Mouse (Mus musculus): ENCODE data around the gene Vmn1r82. TPM values are rescaled to one million over a fixed set of nuclear protein-coding genes. Genes with fewer than 3 reads are reported as not detected.

Vmn1r82 gene
- polyA plus RNA-seq (2015; fragmentation: Nextera tagmentation; extraction: Ambion mirVana), result not detected in 2 replicates

GRCm38 (mm10) chr7:12300130-12300529 is at the start of gene Vmn1r82:
Gene Vmn1r82, plus strand, starts transcription at chr7:12300430.
- H3K4me1 ChIP-seq (replicated peaks; ENCODE audit: control insufficient read depth, insufficient read depth, low read length), result no peaks in the 10 kb centered on the region
- no peaks in the 10 kb centered on the region for H3K27me3 ChIP-seq (replicated peaks; ENCODE audit: control insufficient read depth, insufficient read depth, low read length)
- H3K9ac ChIP-seq (ENCODE audit: low read depth, low read length), result no peak within 1 kb of the TSS
- 56% methylated on average over 2 of the region's 2 CpGs for WGBS
- H3K4me2 ChIP-seq (replicated peaks; ENCODE audit: low read depth), result no peak within 1 kb of the TSS
- H3K9me3 ChIP-seq (ENCODE audit: control insufficient read depth), result no peaks in the 10 kb centered on the region
- no peaks in the 10 kb centered on the region for H3K36me3 ChIP-seq (ENCODE audit: control insufficient read depth, insufficient read depth)
- no peak within 1 kb of the TSS for H3K4me3 ChIP-seq (ENCODE audit: low read depth, low read length)
- no peak for TF ChIP-seq CTCF (IDR thresholded peaks at IDR 0.05; ENCODE audit: low read depth)
- no peak within 1 kb of the TSS for H3K27ac ChIP-seq (ENCODE audit: low read depth, low read length)
- no peak for ATAC-seq

- Histone ChIP-seq H3K27ac (ENCODE audit: low read depth, low read length) (no peak within 1 kb of the TSS), H3K4me3 (ENCODE audit: low read depth, low read length) (no peak within 1 kb of the TSS), H3K9ac (ENCODE audit: low read depth, low read length) (no peak within 1 kb of the TSS), H3K4me1 (replicated peaks; ENCODE audit: control insufficient read depth, insufficient read depth, low read length) (no peaks in the 10 kb centered on the region), H3K4me2 (replicated peaks; ENCODE audit: low read depth) (no peak within 1 kb of the TSS), H3K36me3 (ENCODE audit: control insufficient read depth, insufficient read depth) (no peaks in the 10 kb centered on the region), H3K9me3 (ENCODE audit: control insufficient read depth) (no peaks in the 10 kb centered on the region), H3K27me3 (replicated peaks; ENCODE audit: control insufficient read depth, insufficient read depth, low read length) (no peaks in the 10 kb centered on the region)
- no peak for TF ChIP-seq CTCF (IDR thresholded peaks at IDR 0.05; ENCODE audit: low read depth)
- ATAC-seq, result no peak
- 71% methylated on average over 1 of the region's 1 CpGs for WGBS
These were observed 32.1 kb upstream of the Vmn1r82 start, which contains the start of gene Vmn1r81 for GRCm38 (mm10) chr7:12268169-12268568. Gene Vmn1r81, minus strand, starts transcription at chr7:12268269.

- no peak within 1 kb of the TSS for H3K9ac ChIP-seq (ENCODE audit: low read depth, low read length)
- H3K36me3 ChIP-seq (ENCODE audit: control insufficient read depth, insufficient read depth), result no peaks in the 10 kb centered on the region
- ATAC-seq, result no peak
- H3K4me3 ChIP-seq (ENCODE audit: low read depth, low read length), result no peak within 1 kb of the TSS
- H3K27me3 ChIP-seq (replicated peaks; ENCODE audit: control insufficient read depth, insufficient read depth, low read length), result no peaks in the 10 kb centered on the region
- no peaks in the 10 kb centered on the region for H3K4me1 ChIP-seq (replicated peaks; ENCODE audit: control insufficient read depth, insufficient read depth, low read length)
- no peak within 1 kb of the TSS for H3K27ac ChIP-seq (ENCODE audit: low read depth, low read length)
- TF ChIP-seq CTCF (IDR thresholded peaks at IDR 0.05; ENCODE audit: low read depth), result no peak
- 81% methylated on average over 2 of the region's 2 CpGs for WGBS
- no peaks in the 10 kb centered on the region for H3K9me3 ChIP-seq (ENCODE audit: control insufficient read depth)
- no peak within 1 kb of the TSS for H3K4me2 ChIP-seq (replicated peaks; ENCODE audit: low read depth)
These were observed 29.2 kb downstream of the Vmn1r82 start, which contains the start of gene Vmn1r83 for GRCm38 (mm10) chr7:12329381-12329780. Gene Vmn1r83, minus strand, starts transcription at chr7:12329481.

Other genes starting within 250 kb of the Vmn1r82 start
- not detected in 2 replicates for gene Vmn1r78, start 150.2 kb upstream of the Vmn1r82 start, polyA plus RNA-seq (2015; fragmentation: Nextera tagmentation; extraction: Ambion mirVana)
- not detected in 2 replicates for gene Vmn1r79, start 129.2 kb upstream of the Vmn1r82 start, polyA plus RNA-seq (2015; fragmentation: Nextera tagmentation; extraction: Ambion mirVana)
- not detected in 2 replicates for gene Vmn1r80, start 111.1 kb upstream of the Vmn1r82 start, polyA plus RNA-seq (2015; fragmentation: Nextera tagmentation; extraction: Ambion mirVana)
- gene Vmn1r81, start 32.2 kb upstream of the Vmn1r82 start, polyA plus RNA-seq (2015; fragmentation: Nextera tagmentation; extraction: Ambion mirVana), result not detected in 2 replicates
- not detected in 2 replicates for gene Vmn1r83, start 29.1 kb downstream of the Vmn1r82 start, polyA plus RNA-seq (2015; fragmentation: Nextera tagmentation; extraction: Ambion mirVana)
- not detected in 2 replicates for gene Vmn1r84, start 68.8 kb downstream of the Vmn1r82 start, polyA plus RNA-seq (2015; fragmentation: Nextera tagmentation; extraction: Ambion mirVana)
- 2.0 TPM in 2 replicates for gene Zfp551, start 122.3 kb downstream of the Vmn1r82 start, polyA plus RNA-seq (2015; fragmentation: Nextera tagmentation; extraction: Ambion mirVana)
- gene Zfp606, start 177.9 kb downstream of the Vmn1r82 start, polyA plus RNA-seq (2015; fragmentation: Nextera tagmentation; extraction: Ambion mirVana), result 4.5 and 4.8 TPM in 2 replicates
- gene 2900092C05Rik, start 212.1 kb downstream of the Vmn1r82 start, polyA plus RNA-seq (2015; fragmentation: Nextera tagmentation; extraction: Ambion mirVana), result not detected in 2 replicates

Measured in intestine, postnatal 0 days (tissue).